Mouse (Mus musculus) forebrain, embryonic 11.5 days (tissue): ENCODE results near the gene Tgfb1i1. TPM values are rescaled to one million over a fixed set of nuclear protein-coding genes. Genes with fewer than 3 reads are reported as not detected.

Experiments
- ATAC-seq: fragments of 200-750 bp; cut with Nextera tagmentation; replicated peaks from 2 replicates; pipeline ENCODE4 v1.8.0; 2017; ENCODE audit warnings: moderate TSS enrichment; ENCODE audit not compliant: low FRiP score
- DNase-seq: peaks from one replicate; pipeline ENCODE4 v3.0.0-alpha.2; 2017; ENCODE audit warnings: low spot score
- H3K27ac ChIP-seq: fragments of 300-500 bp; sonication (generic); 2 replicates; pipeline ENCODE4 v1.5.1; 2014; ENCODE audit warnings: low read depth, low read length
- H3K27me3 ChIP-seq: fragments of 300-500 bp; sonication (generic); 2 replicates; pipeline ENCODE4 v1.6.1; 2014; ENCODE audit warnings: mild to moderate bottlenecking, low read length, mixed read lengths; ENCODE audit not compliant: control insufficient read depth, insufficient read depth
- H3K36me3 ChIP-seq: fragments of 300-500 bp; sonication (generic); 2 replicates; pipeline ENCODE4 v1.6.1; 2014; ENCODE audit warnings: mild to moderate bottlenecking, low read length, moderate library complexity, mixed read lengths; ENCODE audit not compliant: control insufficient read depth, insufficient read depth
- H3K4me1 ChIP-seq: fragments of 300-500 bp; sonication (generic); replicated peaks from 2 replicates; pipeline ENCODE4 v1.6.1; 2014; ENCODE audit warnings: low read length, mixed read lengths; ENCODE audit not compliant: control insufficient read depth, insufficient read depth
- H3K4me2 ChIP-seq: fragments of 300-500 bp; sonication (generic); 2 replicates; pipeline ENCODE4 v1.6.1; 2014; ENCODE audit warnings: low read depth, mild to moderate bottlenecking, low read length, moderate library complexity, mixed read lengths; ENCODE audit not compliant: severe bottlenecking
- H3K4me3 ChIP-seq: fragments of 300-500 bp; sonication (generic); 2 replicates; pipeline ENCODE4 v1.5.1; 2014; ENCODE audit warnings: low read depth, low read length
- H3K9ac ChIP-seq: fragments of 300-500 bp; sonication (generic); 2 replicates; pipeline ENCODE4 v1.6.1; 2014; ENCODE audit warnings: low read length
- H3K9me3 ChIP-seq: fragments of 300-500 bp; sonication (generic); 2 replicates; pipeline ENCODE4 v1.6.1; 2016; ENCODE audit warnings: low read length, mixed read lengths; ENCODE audit not compliant: control insufficient read depth
- WGBS: fragments of 180-500 bp; shearing (Covaris S2); extraction: QIAGEN DNeasy Blood & Tissue Kit; methylation state at CpG from one replicate; pipeline ENCODE4 v1.1.7; 2014; 5-methylcytosine and 5-hydroxymethylcytosine counted together
- polyA plus RNA-seq: library from polyadenylated mRNA; unstranded; fragments of >200 nt; fragmentation: Nextera tagmentation; extraction: Ambion mirVana; gene quantifications from 2 replicates; pipeline ENCODE4 v1.2.1, GENCODE M21; 2014

Gene Tgfb1i1
- polyA plus RNA-seq, 1 experiment from 2014 or later = 35.5 TPM

GRCm38 (mm10) chr7:128282532-128283244 lies 36.1 kb downstream of the Tgfb1i1 start:
- WGBS = 6% methylated on average over 7 of the region's 7 CpGs
- Histone ChIP-seq H3K27ac (no peak overlapping the region), H3K4me3 (no peak overlapping the region), H3K4me1 (peaks cover 6% of the 10 kb centered on the region; the same call in 1 of the 2 replicates), H3K36me3 (no peaks in the 10 kb centered on the region), H3K9ac (no peak overlapping the region), H3K4me2 (no peak overlapping the region), H3K27me3 (0 out of 2 replicates have a peak, but pooled peaks cover 2% of the 10 kb centered on the region), H3K9me3 (no peaks in the 10 kb centered on the region)
- no peak for ATAC-seq
- peak; percentile 50 for DNase-seq

- no peaks in the 10 kb centered on the region for H3K36me3 ChIP-seq
- DNase-seq = peak; percentile 43
Observed at GRCm38 (mm10) chr7:128284047-128284446, 37.4 kb downstream of the Tgfb1i1 start.

GRCm38 (mm10) chr7:128285060-128285459 lies 38.4 kb downstream of the Tgfb1i1 start:
- peak; percentile 24 for DNase-seq
- no peaks in the 10 kb centered on the region; the same call in 1 of the 2 replicates for H3K36me3 ChIP-seq
- ATAC-seq = no peak
- no peak overlapping the region for H3K27ac ChIP-seq
- 0 out of 2 replicates have a peak, but pooled peaks cover 2% of the 10 kb centered on the region for H3K27me3 ChIP-seq
- H3K9me3 ChIP-seq = no peaks in the 10 kb centered on the region
- 88% methylated on average over 8 of the region's 8 CpGs for WGBS
- no peak overlapping the region for H3K9ac ChIP-seq
- no peak overlapping the region for H3K4me3 ChIP-seq
- no peak overlapping the region for H3K4me2 ChIP-seq
- H3K4me1 ChIP-seq = peaks cover 8% of the 10 kb centered on the region; the same call in 1 of the 2 replicates

More at GRCm38 (mm10) chr7:128284047-128284446, 37.4 kb downstream of the Tgfb1i1 start:
- Histone ChIP-seq H3K9me3 (no peaks in the 10 kb centered on the region), H3K9ac (no peak overlapping the region), H3K27me3 (0 out of 2 replicates have a peak, but pooled peaks cover 2% of the 10 kb centered on the region), H3K27ac (no peak overlapping the region), H3K4me1 (peaks cover 6% of the 10 kb centered on the region; the same call in 1 of the 2 replicates), H3K4me3 (no peak overlapping the region), H3K4me2 (no peak overlapping the region)
- no peak for ATAC-seq
- 51% methylated on average over 5 of the region's 5 CpGs for WGBS

GRCm38 (mm10) chr7:128288923-128289544 lies 42.4 kb downstream of the Tgfb1i1 start:
- Histone ChIP-seq H3K9me3 (no peaks in the 10 kb centered on the region), H3K4me2 (no peak overlapping the region), H3K4me3 (no peak overlapping the region), H3K36me3 (no peaks in the 10 kb centered on the region; the same call in 1 of the 2 replicates), H3K27ac (no peak overlapping the region), H3K27me3 (no peaks in the 10 kb centered on the region), H3K9ac (no peak overlapping the region), H3K4me1 (peaks cover 2% of the 10 kb centered on the region; the same call in 1 of the 2 replicates)
- ATAC-seq (0 out of 2 replicates have a peak, but pooled peaks have one; percentile 44), DNase-seq (peak; percentile 61)
- WGBS = 26% methylated on average over 9 of the region's 9 CpGs

- 90% methylated on average over 10 of the region's 10 CpGs for WGBS
- Histone ChIP-seq H3K9ac (no peak overlapping the region), H3K27ac (no peak overlapping the region), H3K4me1 (peaks cover 3% of the 10 kb centered on the region; the same call in 1 of the 2 replicates), H3K36me3 (no peaks in the 10 kb centered on the region; the same call in 1 of the 2 replicates), H3K4me2 (no peak overlapping the region), H3K9me3 (no peaks in the 10 kb centered on the region), H3K4me3 (no peak overlapping the region), H3K27me3 (no peaks in the 10 kb centered on the region)
- DNase-seq (no peak), ATAC-seq (no peak)
Observed at GRCm38 (mm10) chr7:128294785-128295184, 48.2 kb downstream of the Tgfb1i1 start.

GRCm38 (mm10) chr7:128296514-128296913 lies 49.9 kb downstream of the Tgfb1i1 start:
- H3K4me2 ChIP-seq = no peak overlapping the region
- H3K27ac ChIP-seq = no peak overlapping the region
- no peak for DNase-seq
- peaks cover 3% of the 10 kb centered on the region; the same call in 1 of the 2 replicates for H3K4me1 ChIP-seq
- 54% methylated on average over 3 of the region's 3 CpGs for WGBS
- H3K4me3 ChIP-seq = no peak overlapping the region
- no peaks in the 10 kb centered on the region for H3K36me3 ChIP-seq
- H3K9ac ChIP-seq = no peak overlapping the region
- H3K9me3 ChIP-seq = no peaks in the 10 kb centered on the region
- ATAC-seq = no peak
- no peaks in the 10 kb centered on the region for H3K27me3 ChIP-seq

- H3K4me1 ChIP-seq = peaks cover 3% of the 10 kb centered on the region; the same call in 1 of the 2 replicates
- no peaks in the 10 kb centered on the region for H3K36me3 ChIP-seq
- no peak overlapping the region for H3K27ac ChIP-seq
- peak overlapping the region; percentile 83 for H3K4me3 ChIP-seq
- no peak for ATAC-seq
- peak overlapping the region; percentile 84 for H3K4me2 ChIP-seq
- H3K9ac ChIP-seq = peak overlapping the region; percentile 92
- no peaks in the 10 kb centered on the region for H3K27me3 ChIP-seq
- no peak for DNase-seq
- WGBS = 43% methylated on average over 10 of the region's 10 CpGs
- no peaks in the 10 kb centered on the region for H3K9me3 ChIP-seq
Observed at GRCm38 (mm10) chr7:128297291-128297616, 50.6 kb downstream of the Tgfb1i1 start.

GRCm38 (mm10) chr7:128297617-128298480 lies 51.2 kb downstream of the Tgfb1i1 start, which contains the start of gene BC017158:
Gene BC017158 (minus strand): TSS chr7:128298170.
- no peaks in the 10 kb centered on the region for H3K36me3 ChIP-seq
- no peaks in the 10 kb centered on the region for H3K27me3 ChIP-seq
- 2% methylated on average over 47 of the region's 47 CpGs for WGBS
- H3K9ac ChIP-seq = peak within 1 kb of the TSS; percentile 92
- peak within 1 kb of the TSS; percentile 84 for H3K4me2 ChIP-seq
- DNase-seq (peak; percentile 77), ATAC-seq (peak; percentile 55)
- peak within 1 kb of the TSS; percentile 83 for H3K4me3 ChIP-seq
- H3K4me1 ChIP-seq = peaks cover 3% of the 10 kb centered on the region; the same call in 1 of the 2 replicates
- peak within 1 kb of the TSS; percentile 37; the same call in 1 of the 2 replicates for H3K27ac ChIP-seq
- no peaks in the 10 kb centered on the region for H3K9me3 ChIP-seq
